Mouse (Mus musculus): ENCODE data around the gene Tlr9.

DNA sequence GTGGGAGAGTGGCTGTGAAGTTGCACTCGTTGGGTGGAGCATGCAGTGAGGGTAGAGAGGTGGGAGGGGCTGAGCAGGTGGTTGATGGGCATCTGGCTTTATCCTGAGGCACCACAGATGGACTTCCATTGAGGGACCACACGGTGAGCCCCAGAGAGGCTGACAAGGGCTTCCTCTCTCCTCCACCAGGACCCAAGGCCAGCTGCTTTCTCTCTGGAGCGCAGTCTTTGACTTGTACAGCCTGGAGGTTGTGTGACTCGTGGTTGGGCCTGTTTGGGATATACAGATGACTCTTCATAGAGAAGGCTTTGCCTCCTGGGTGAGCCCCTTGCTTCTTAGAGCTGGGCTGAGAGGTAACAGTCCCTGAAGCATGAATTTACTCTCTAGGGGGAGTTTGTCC, 46.0 kb downstream of the Tlr9 start:
- TF ChIP-seq EP300 (optimal IDR thresholded peaks at IDR 0.05): no peak
- no peak for TF ChIP-seq CTCF (IDR thresholded peaks at IDR 0.05; ENCODE audit: low read depth)

Measured in stomach, postnatal 0 days (tissue).